Mouse (Mus musculus) G1E (cell line): ENCODE measurements around the gene Mapkbp1.

Experiments used
- CTCF ChIP-seq: IDR thresholded peaks from 2 replicates; pipeline ENCODE4 v1.5.1; 2012; ENCODE audit warnings: low read depth, low read length, inconsistent platforms, mixed read lengths
- GATA1 ChIP-seq: IDR thresholded peaks from 2 replicates; pipeline ENCODE4 v1.6.1; 2012; ENCODE audit warnings: borderline replicate concordance, low read length, inconsistent platforms, mixed read lengths
- GATA2 ChIP-seq: IDR thresholded peaks from 2 replicates; pipeline ENCODE4 v1.6.1; 2012; ENCODE audit warnings: low read depth, low read length, inconsistent platforms, borderline replicate concordance
- TAL1 ChIP-seq: conservative IDR thresholded peaks from 2 replicates; pipeline ENCODE4 v1.6.1; 2012; ENCODE audit warnings: low read depth, low read length, inconsistent platforms, mixed read lengths

DNA sequence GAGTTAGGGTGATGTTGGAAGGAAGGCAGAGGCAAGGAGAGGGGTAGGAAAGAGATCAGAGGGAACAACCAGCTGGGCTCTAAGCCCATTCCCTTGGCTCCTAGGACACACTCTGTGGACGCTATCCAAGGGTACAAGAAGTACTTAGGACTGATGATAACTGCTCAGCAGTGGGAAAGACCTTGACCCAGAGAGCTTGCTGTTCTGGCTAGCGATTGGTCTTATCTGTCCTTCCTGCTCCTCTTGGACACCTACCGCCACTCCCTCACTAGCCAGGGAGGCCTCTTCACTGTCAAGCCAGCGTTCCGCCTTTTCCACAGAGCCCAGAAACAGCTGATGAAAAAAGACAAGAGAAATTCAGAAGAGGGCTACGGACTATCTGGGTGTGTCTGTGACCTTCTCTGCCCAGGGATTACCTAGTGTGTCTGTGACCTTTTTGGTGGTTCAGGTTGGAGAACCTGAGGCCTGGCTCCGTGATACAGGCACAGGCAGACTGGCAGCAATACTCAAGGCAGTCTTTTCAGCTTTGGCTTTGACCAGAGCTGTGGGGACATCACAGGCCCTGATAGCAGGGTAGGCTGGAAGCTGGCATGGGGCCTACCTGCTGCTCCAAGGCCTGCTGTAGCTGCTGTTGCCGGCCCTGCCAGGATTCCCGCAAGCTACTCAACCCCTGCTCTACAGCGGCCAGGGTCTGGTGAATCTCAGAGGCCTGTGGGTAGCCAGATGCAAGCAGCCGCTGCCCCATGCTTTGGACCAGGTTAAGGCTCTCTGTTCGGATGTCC lies 82.5 kb downstream of the Mapkbp1 start:
- no peak for TF ChIP-seq CTCF
- no peak for TF ChIP-seq TAL1
- TF ChIP-seq GATA1, result no peak
- no peak for TF ChIP-seq GATA2
